Mouse (Mus musculus): ENCODE measurements around the gene Parp2. TPM values are rescaled to one million over a fixed set of nuclear protein-coding genes. Genes with fewer than 3 reads are reported as not detected.
"Not testable (repeated sequence)": the region's sequence is repeated elsewhere in the genome, so short reads cannot be mapped to it uniquely, and the experiment has no call there.

The Parp2 gene
- total RNA-seq (2021), result 10 to 100 TPM; 33.5 to 35.3 TPM

GRCm38 (mm10) chr14:50807487-50808072 lies at the start of gene Parp2, which contains the start of gene Ccnb1ip1:
Parp2 (plus strand) TSS chr14:50807841.
Ccnb1ip1 (minus strand) TSS chr14:50807732.
- intact Hi-C loops (cut with DNase I), result loop anchor here (2.0 to 10.0 kb wide), 2 partner anchors 117 to 257 kb away; partner anchors contain the start of genes Apex1 and Osgep
- peak; percentile 93 for DNase-seq

- intact Hi-C loops (cut with DNase I), result no loop called here
- no peak for DNase-seq
These were observed 49.1 kb upstream of the Parp2 start for GRCm38 (mm10) chr14:50758416-50759085.

GRCm38 (mm10) chr14:50765736-50766135 lies 41.9 kb upstream of the Parp2 start:
- intact Hi-C loops (cut with DNase I), result no loop called here
- no peak for DNase-seq

- intact Hi-C loops (cut with DNase I), result no loop called here
- DNase-seq, result no peak
These were observed 36.3 kb upstream of the Parp2 start for GRCm38 (mm10) chr14:50771342-50771741.

- intact Hi-C loops (cut with DNase I), result no loop called here
- DNase-seq, result no peak
These were observed 25.5 kb upstream of the Parp2 start for GRCm38 (mm10) chr14:50782166-50782565.

GRCm38 (mm10) chr14:50784391-50785250 lies 23.0 kb upstream of the Parp2 start:
- DNase-seq, result no peak
- intact Hi-C loops (cut with DNase I), result no loop called here

GRCm38 (mm10) chr14:50785251-50785637 lies 22.4 kb upstream of the Parp2 start, which contains the start of gene Ttc5:
Ttc5 (minus strand) TSS chr14:50785519.
- DNase-seq, result peak; percentile 88
- intact Hi-C loops (cut with DNase I), result no loop called here

GRCm38 (mm10) chr14:50788157-50788556 lies 19.5 kb upstream of the Parp2 start:
- intact Hi-C loops (cut with DNase I), result no loop called here
- DNase-seq, result no peak

GRCm38 (mm10) chr14:50795261-50795935 lies 12.2 kb upstream of the Parp2 start:
- DNase-seq, result no peak
- intact Hi-C loops (cut with DNase I), result no loop called here

- intact Hi-C loops (cut with DNase I), result no loop called here
- no peak for DNase-seq
These were observed 11.7 kb upstream of the Parp2 start for GRCm38 (mm10) chr14:50795965-50796364.

- intact Hi-C loops (cut with DNase I), result no loop called here
- DNase-seq, result no peak
These were observed 11.2 kb upstream of the Parp2 start for GRCm38 (mm10) chr14:50796464-50796863.

GRCm38 (mm10) chr14:50798512-50798911 lies 9.1 kb upstream of the Parp2 start:
- intact Hi-C loops (cut with DNase I), result no loop called here
- no peak for DNase-seq

- intact Hi-C loops (cut with DNase I), result loop anchor here (5.0 to 10.0 kb wide), 2 partner anchors 125 to 288 kb away; partner anchors contain the start of genes Apex1 and Osgep
- peak; percentile 19 for DNase-seq
These were observed 8.0 kb upstream of the Parp2 start for GRCm38 (mm10) chr14:50799502-50800259.

GRCm38 (mm10) chr14:50802441-50802840 lies 5.2 kb upstream of the Parp2 start:
- intact Hi-C loops (cut with DNase I), result loop anchor here (5.0 to 10.0 kb wide), 2 partner anchors 122 to 285 kb away; partner anchors contain the start of genes Apex1 and Osgep

GRCm38 (mm10) chr14:50802843-50803562 lies 4.6 kb upstream of the Parp2 start:
- intact Hi-C loops (cut with DNase I), result loop anchor here (5.0 to 10.0 kb wide), 2 partner anchors 122 to 284 kb away; partner anchors contain the start of genes Apex1 and Osgep
- DNase-seq, result no peak

More at GRCm38 (mm10) chr14:50802441-50802840, 5.2 kb upstream of the Parp2 start:
- DNase-seq, result no peak

- intact Hi-C loops (cut with DNase I), result loop anchor here (5.0 to 10.0 kb wide), 2 partner anchors 120 to 283 kb away; partner anchors contain the start of genes Apex1 and Osgep
- DNase-seq, result no peak
These were observed 3.0 kb upstream of the Parp2 start for GRCm38 (mm10) chr14:50804683-50805082.

GRCm38 (mm10) chr14:50806469-50806868 lies 1.2 kb upstream of the Parp2 start:
- DNase-seq, result not testable (repeated sequence)
- intact Hi-C loops (cut with DNase I), result loop anchor here (2.0 to 10.0 kb wide), 2 partner anchors 118 to 258 kb away; partner anchors contain the start of genes Apex1 and Osgep

GRCm38 (mm10) chr14:50813060-50813459 lies 5.4 kb downstream of the Parp2 start:
- no peak for DNase-seq
- intact Hi-C loops (cut with DNase I), result no loop called here

GRCm38 (mm10) chr14:50823240-50823639 lies 15.6 kb downstream of the Parp2 start:
- intact Hi-C loops (cut with DNase I), result no loop called here
- no peak for DNase-seq

Measured in left cerebral cortex, postnatal 4 days (tissue).